Comparison of ENCODE assay signal across 15 mouse cellular contexts in genomic region chr9:31649073-31649472, GRCm38 (mm10).
"Had no signal": no experiment of that assay in that cellular context is flagged by ENCODE, and none has a peak within 500 bp of the region (broad histone marks: within the 10 kb centered on the region; RNA-seq: fewer than 3 reads in every experiment).

No protein-coding gene starts in this region.

- H3K4me3 ChIP-seq: neural tube, embryonic 12.5 days; neural tube, embryonic 13.5 days; neural tube, embryonic 15.5 days; stomach, embryonic 15.5 days had no signal

- H3K9ac ChIP-seq: neural tube, embryonic 12.5 days; neural tube, embryonic 13.5 days; neural tube, embryonic 15.5 days; stomach, embryonic 15.5 days had no signal

- H3K4me1 ChIP-seq: neural tube, embryonic 12.5 days; neural tube, embryonic 13.5 days; neural tube, embryonic 15.5 days; stomach, embryonic 15.5 days had no signal

- H3K9me3 ChIP-seq: neural tube, embryonic 12.5 days; neural tube, embryonic 13.5 days; neural tube, embryonic 15.5 days; stomach, embryonic 15.5 days had no signal

- DNase-seq: retina, postnatal 1 day; right cerebral cortex, adult 18-20 months; right cerebral cortex, postnatal 14 days; right cerebral cortex, postnatal 25 days; right cerebral cortex, postnatal 4 days; thymus, adult 18-20 months; thymus, adult 2 months; thymus, postnatal 14 days; thymus, postnatal 25 days; thymus, postnatal 36 days; thymus, postnatal 4 days had no signal

- H3K27ac ChIP-seq: neural tube, embryonic 12.5 days; neural tube, embryonic 13.5 days; neural tube, embryonic 15.5 days had no signal

- H3K27me3 ChIP-seq: neural tube, embryonic 12.5 days; neural tube, embryonic 13.5 days; neural tube, embryonic 15.5 days; stomach, embryonic 15.5 days had no signal

- H3K36me3 ChIP-seq: neural tube, embryonic 12.5 days; neural tube, embryonic 13.5 days; neural tube, embryonic 15.5 days; stomach, embryonic 15.5 days had no signal

- H3K4me2 ChIP-seq: neural tube, embryonic 12.5 days; neural tube, embryonic 13.5 days; neural tube, embryonic 15.5 days; stomach, embryonic 15.5 days had no signal
